Mouse (Mus musculus) CH12.LX (cell line): ENCODE data around the gene Mrtfb. TPM values are rescaled to one million over a fixed set of nuclear protein-coding genes. Genes with fewer than 3 reads are reported as not detected.

Source experiments
- DNase-seq: peaks from one replicate; pipeline ENCODE4 v3.0.0-alpha.2; 2013; ENCODE audit errors: extremely low read depth
- H3K27ac ChIP-seq: 2 replicates; pipeline ENCODE4 v1.5.1; 2012; ENCODE audit warnings: low read depth, mild to moderate bottlenecking, control low read depth, moderate library complexity; ENCODE audit not compliant: insufficient read depth
- H3K27me3 ChIP-seq: replicated peaks from 2 replicates; pipeline ENCODE3; 2012; ENCODE audit warnings: inconsistent platforms
- H3K36me3 ChIP-seq, 2 experiments: replicated peaks in 1 of 2; 2 replicates each; pipeline versions ENCODE3 to v1.6.1; 2012; ENCODE audit warnings: inconsistent platforms in 1 of 2, low read length in 1 of 2, mild to moderate bottlenecking in 1 of 2, mixed read lengths in 1 of 2, moderate library complexity in 1 of 2; ENCODE audit not compliant: control insufficient read depth in 1 of 2, insufficient read depth in 1 of 2
- H3K4me1 ChIP-seq, 2 experiments: 2 replicates each; pipeline ENCODE4 v1.6.1; 2012; ENCODE audit warnings: inconsistent platforms in 1 of 2, moderate library complexity in 1 of 2; ENCODE audit not compliant: insufficient read depth in 2 of 2, control insufficient read depth in 1 of 2
- H3K4me2 ChIP-seq: 2 replicates; pipeline ENCODE4 v1.6.1; 2012; ENCODE audit warnings: low read depth, mild to moderate bottlenecking, control low read depth; ENCODE audit not compliant: poor library complexity, insufficient read depth, severe bottlenecking
- H3K4me3 ChIP-seq, 3 experiments: fragments of 150-350 bp in 1 of 3; sonication (generic) in 1 of 3; replicated peaks in 1 of 3; 2 replicates each; pipeline versions ENCODE3 to v1.5.1; 2011 to 2012; ENCODE audit warnings: low read depth in 2 of 3, low read length in 2 of 3, mild to moderate bottlenecking in 2 of 3, moderate library complexity in 2 of 3, control low read depth in 1 of 3, improper control_type of control experiment in 1 of 3, inconsistent platforms in 1 of 3, mixed read lengths in 1 of 3; ENCODE audit not compliant: poor library complexity in 1 of 3
- H3K79me2 ChIP-seq: replicated peaks from 2 replicates; pipeline ENCODE4 v1.6.1; 2012; ENCODE audit warnings: mild to moderate bottlenecking, moderate library complexity; ENCODE audit not compliant: control insufficient read depth, poor library complexity, insufficient read depth, severe bottlenecking; ENCODE audit errors: extremely low read depth
- H3K9ac ChIP-seq: 2 replicates; pipeline ENCODE4 v1.6.1; 2012; ENCODE audit warnings: low read depth, mild to moderate bottlenecking, control low read depth, moderate library complexity; ENCODE audit not compliant: insufficient read depth
- H3K9me3 ChIP-seq: replicated peaks from 2 replicates; pipeline ENCODE3; 2012; ENCODE audit warnings: low read length, inconsistent platforms, mixed read lengths
- BHLHE40 ChIP-seq: IDR thresholded peaks from 2 replicates; pipeline ENCODE4 v1.6.1; 2011; ENCODE audit warnings: mild to moderate bottlenecking, low read depth, low read length, improper control_type of control experiment
- CHD2 ChIP-seq: IDR thresholded peaks from 2 replicates; pipeline ENCODE4 v1.6.1; 2011; ENCODE audit warnings: low read length, improper control_type of control experiment
- CTCF ChIP-seq, 2 experiments: IDR thresholded peaks in 1 of 2; conservative IDR thresholded peaks in 1 of 2; 2 replicates each; pipeline ENCODE4 v1.5.1; 2011 to 2012; ENCODE audit warnings: low read depth in 2 of 2, low read length in 2 of 2, improper control_type of control experiment in 1 of 2, inconsistent platforms in 1 of 2, mild to moderate bottlenecking in 1 of 2, moderate library complexity in 1 of 2
- ELF1 ChIP-seq: IDR thresholded peaks from 2 replicates; pipeline ENCODE4 v1.6.1; 2014; ENCODE audit warnings: low read depth, mild to moderate bottlenecking, inconsistent platforms, low read length, improper control_type of control experiment
- EP300 ChIP-seq: IDR thresholded peaks from 2 replicates; pipeline ENCODE4 v1.6.1; 2011; ENCODE audit warnings: low read length, improper control_type of control experiment
- ETS1 ChIP-seq: conservative IDR thresholded peaks from 2 replicates; pipeline ENCODE4 v1.6.1; 2012; ENCODE audit warnings: low read depth, mild to moderate bottlenecking, inconsistent platforms, low read length, improper control_type of control experiment, moderate library complexity
- GABPA ChIP-seq: IDR thresholded peaks from 2 replicates; pipeline ENCODE4 v1.6.1; 2012; ENCODE audit warnings: low read depth, low read length, improper control_type of control experiment, inconsistent platforms; ENCODE audit not compliant: insufficient replicate concordance
- HCFC1 ChIP-seq: IDR thresholded peaks from 2 replicates; pipeline ENCODE4 v1.6.1; 2012; ENCODE audit warnings: low read depth, mild to moderate bottlenecking, inconsistent platforms, low read length, improper control_type of control experiment
- IRF4 ChIP-seq: IDR thresholded peaks from 2 replicates; pipeline ENCODE4 v1.6.1; 2014; ENCODE audit warnings: low read depth, mild to moderate bottlenecking, inconsistent platforms, low read length, improper control_type of control experiment
- JUN ChIP-seq: IDR thresholded peaks from 2 replicates; pipeline ENCODE4 v1.6.1; 2011; ENCODE audit warnings: low read depth, mild to moderate bottlenecking, low read length, improper control_type of control experiment, moderate library complexity; ENCODE audit not compliant: insufficient read depth
- MEF2A ChIP-seq: IDR thresholded peaks from 2 replicates; pipeline ENCODE4 v1.6.1; 2014; ENCODE audit warnings: low read depth, mild to moderate bottlenecking, inconsistent platforms, low read length, improper control_type of control experiment, borderline replicate concordance
- MXI1 ChIP-seq: IDR thresholded peaks from 2 replicates; pipeline ENCODE4 v1.6.1; 2011; ENCODE audit warnings: mild to moderate bottlenecking, low read depth, low read length, improper control_type of control experiment
- MYC ChIP-seq: IDR thresholded peaks from 2 replicates; pipeline ENCODE4 v1.6.1; 2011; ENCODE audit warnings: low read depth, mild to moderate bottlenecking, improper control_type of control experiment, low read length
- NELFE ChIP-seq: IDR thresholded peaks from 2 replicates; pipeline ENCODE4 v1.6.1; 2011; ENCODE audit warnings: low read depth, low read length, improper control_type of control experiment
- NRF1 ChIP-seq: IDR thresholded peaks from 2 replicates; pipeline ENCODE4 v1.6.1; 2014; ENCODE audit warnings: low read depth, mild to moderate bottlenecking, inconsistent platforms, low read length, improper control_type of control experiment, moderate library complexity
- PAX5 ChIP-seq: IDR thresholded peaks from 2 replicates; pipeline ENCODE4 v1.6.1; 2012; ENCODE audit warnings: low read length, inconsistent platforms, mixed read lengths
- POLR2A ChIP-seq: IDR thresholded peaks from 2 replicates; pipeline ENCODE4 v1.6.1; 2011; ENCODE audit warnings: low read depth, mild to moderate bottlenecking, improper control_type of control experiment, low read length
- POLR2AphosphoS2 ChIP-seq: IDR thresholded peaks from 2 replicates; pipeline ENCODE4 v1.6.1; 2011; ENCODE audit warnings: low read depth, low read length, improper control_type of control experiment
- RCOR1 ChIP-seq: conservative IDR thresholded peaks from 2 replicates; pipeline ENCODE4 v1.6.1; 2012; ENCODE audit warnings: low read depth, mild to moderate bottlenecking, inconsistent platforms, low read length, improper control_type of control experiment
- TCF12 ChIP-seq: IDR thresholded peaks from 2 replicates; pipeline ENCODE4 v1.6.1; 2014; ENCODE audit warnings: low read depth, mild to moderate bottlenecking, inconsistent platforms, low read length, improper control_type of control experiment
- ZC3H11A ChIP-seq: IDR thresholded peaks from 2 replicates; pipeline ENCODE4 v1.6.1; 2012; ENCODE audit warnings: low read depth, mild to moderate bottlenecking, inconsistent platforms, low read length, improper control_type of control experiment
- ZNF384 ChIP-seq: IDR thresholded peaks from 2 replicates; pipeline ENCODE4 v1.6.1; 2012; ENCODE audit warnings: low read depth, low read length, improper control_type of control experiment, inconsistent platforms
- dilution Hi-C: fragments of 300-500 bp; cut with MboI; formaldehyde crosslinking; loops from 2 replicates; pipeline ENCODE4 v1.14.3; 2020; ENCODE audit warnings: low sequenced_read_pairs; ENCODE audit not compliant: extremely low pct_unique_long_range_greater_than_20kb, extremely low pct_ligation_motif_present
- in situ Hi-C: fragments of 300-500 bp; cut with MboI; formaldehyde crosslinking; loops from 3 replicates; pipeline ENCODE4 v1.14.3; 2019; ENCODE audit warnings: low sequenced_read_pairs, low pct_ligation_motif_present, low pct_unique_long_range_greater_than_20kb, mixed read lengths
- polyA plus RNA-seq: library from polyadenylated mRNA; unstranded; fragments of >175 nt; gene quantifications from 2 replicates; pipeline ENCODE4 v1.2.1, GENCODE M21; 2012; ENCODE audit warnings: low read depth; ENCODE audit not compliant: insufficient read length
- total RNA-seq, 2 experiments: library from RNA; depleted of rRNA; stranded (reverse); fragments of 300-350 nt in 1 of 2; fragments of >200 nt in 1 of 2; gene quantifications; 2 replicates each; pipeline ENCODE4 v1.2.3; 2012 to 2014

Gene Mrtfb
- total and polyA plus RNA-seq, 3 experiments, result 3.2 to 9.4 (median 4.4) TPM

DNA sequence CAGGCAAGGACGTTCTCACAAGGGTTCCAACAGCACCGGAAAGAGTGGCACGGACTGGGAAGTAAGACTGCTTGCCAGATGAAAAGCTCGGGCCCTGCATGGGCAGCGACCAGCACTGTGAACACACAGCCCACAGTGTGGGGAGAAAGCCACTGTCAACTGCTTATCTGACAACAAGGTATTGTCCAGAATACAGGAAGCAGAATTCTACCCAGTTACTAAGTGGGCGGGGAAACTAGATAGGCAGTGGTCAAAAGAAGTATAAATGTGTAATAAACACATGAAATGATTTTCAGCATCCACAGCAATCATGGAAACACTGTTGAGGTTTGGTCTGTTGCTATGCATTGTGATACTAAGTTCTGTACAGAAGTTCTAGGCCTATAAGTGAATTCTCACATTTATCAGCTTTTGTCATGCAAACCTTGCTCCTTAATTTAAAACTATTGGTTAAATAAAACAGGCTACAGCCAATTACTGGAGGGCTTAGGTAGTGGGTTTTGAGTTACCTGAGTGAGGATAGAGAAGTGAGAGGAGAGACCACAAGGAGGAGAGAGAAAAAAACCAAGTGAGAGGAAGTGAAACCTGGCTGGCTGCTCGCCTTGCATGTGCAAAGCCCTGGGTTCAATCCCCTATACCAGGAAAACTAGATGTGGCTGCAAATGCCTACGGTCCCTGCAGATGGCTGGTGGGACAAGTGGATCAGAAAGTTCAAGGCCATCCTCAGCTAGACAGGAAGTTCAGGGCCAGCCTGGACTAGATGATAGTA is 167.5 kb downstream of the Mrtfb start:
- in situ Hi-C loops, result no loop called here
- Histone ChIP-seq H3K4me2 (no peak overlapping the region), H3K4me3 (no peak overlapping the region), H3K27ac (no peak overlapping the region), H3K9me3 (no peaks in the 10 kb centered on the region), H3K4me1 (peaks cover 7 to 42% of the 10 kb centered on the region in 2 experiments; a peak in 3 of 4 replicates), H3K27me3 (no peaks in the 10 kb centered on the region), H3K79me2 (no peaks in the 10 kb centered on the region), H3K36me3 (no peaks in the 10 kb centered on the region), H3K9ac (no peak overlapping the region)
- peak; percentile 83 for DNase-seq
- TF ChIP-seq NRF1 (no peak), GABPA (no peak), IRF4 (peak; percentile 100), TCF12 (peak; percentile 72; the same call in 1 of the 2 replicates), CHD2 (peak; percentile 71), MEF2A (peak; percentile 60; the same call in 1 of the 2 replicates), NELFE (no peak), PAX5 (no peak), POLR2A (no peak), ELF1 (0 out of 2 replicates have a peak, but pooled peaks have one; percentile 26), CTCF (conservative IDR thresholded peaks at IDR 0.05 in 1 of 2, IDR thresholded peaks at IDR 0.05 in 1 of 2; ENCODE audit: low read depth in 2 of 2, low read length in 2 of 2) (no peak), ZC3H11A (no peak), BHLHE40 (peak; percentile 97), RCOR1 (peak; percentile 89), ETS1 (peak; percentile 73), HCFC1 (no peak), POLR2AphosphoS2 (no peak), MXI1 (peak; percentile 26; the same call in 1 of the 2 replicates), MYC (peak; percentile 92), ZNF384 (peak; percentile 97), JUN (0 out of 2 replicates have a peak, but pooled peaks have one; percentile 5), EP300 (peak; percentile 99)
- dilution Hi-C loops, result no loop called here
